Mouse (Mus musculus) brain, embryonic 14.5 days (tissue): ENCODE measurements around the gene Arl13b. TPM values are rescaled to one million over a fixed set of nuclear protein-coding genes. Genes with fewer than 3 reads are reported as not detected.

Source experiments
- DNase-seq: peaks from one replicate; pipeline ENCODE4 v3.0.0-alpha.2; 2011; ENCODE audit warnings: low read depth
- CTCF ChIP-seq: fragments of 200-500 bp; IDR thresholded peaks from 2 replicates; pipeline ENCODE4 v1.5.1; 2012; ENCODE audit warnings: inconsistent platforms, mild to moderate bottlenecking, moderate library complexity, borderline replicate concordance; ENCODE audit not compliant: insufficient read depth, insufficient read length; ENCODE audit errors: extremely low read depth
- POLR2A ChIP-seq: fragments of 200-500 bp; IDR thresholded peaks from 2 replicates; pipeline ENCODE4 v1.6.1; 2012; ENCODE audit warnings: mild to moderate bottlenecking, inconsistent platforms, borderline replicate concordance; ENCODE audit not compliant: poor library complexity, insufficient read depth, insufficient read length, severe bottlenecking; ENCODE audit errors: extremely low read depth
- polyA plus RNA-seq: library from polyadenylated mRNA; depleted of rRNA; stranded (reverse); fragments of >200 nt; gene quantifications from 2 replicates; pipeline ENCODE4 v1.2.3, GENCODE M21; 2012

Gene Arl13b
- polyA plus RNA-seq, 1 experiment = 12.3 TPM

GRCm38 (mm10) chr16:62854191-62855068 is 7.6 kb upstream of the Arl13b start, which contains the start of gene Pros1:
Gene Pros1 (plus strand): TSS chr16:62854307.
- peak; percentile 58 for TF ChIP-seq POLR2A
- TF ChIP-seq CTCF = no peak
- DNase-seq = peak; percentile 64

DNA sequence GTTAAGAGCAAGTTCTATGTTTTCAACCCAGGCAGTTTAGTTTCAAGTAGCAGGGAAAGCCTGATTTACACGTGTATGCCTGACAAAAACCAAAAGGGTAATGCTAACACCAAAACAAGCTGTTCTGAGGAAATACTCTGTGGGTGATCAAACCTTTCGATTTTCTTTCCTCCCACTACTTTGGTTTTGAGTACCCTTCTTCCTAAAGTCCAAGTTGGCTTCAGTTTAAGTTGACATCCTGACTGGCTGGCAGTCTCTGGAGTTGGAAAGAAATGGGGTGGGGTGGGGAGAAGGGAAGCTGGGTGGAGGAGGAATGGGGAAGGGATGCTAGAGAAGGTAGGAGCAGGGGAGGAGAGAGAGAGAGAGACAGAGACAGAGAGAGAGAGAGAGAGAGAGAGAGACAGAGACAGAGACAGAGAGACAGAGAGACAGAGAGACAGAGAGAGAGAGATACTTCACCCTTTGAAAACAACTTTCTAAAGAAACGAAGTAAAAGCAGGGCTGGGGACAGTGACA is 6.8 kb upstream of the Arl13b start:
- DNase-seq = no peak
- TF ChIP-seq POLR2A = no peak
- no peak for TF ChIP-seq CTCF

- no peak for TF ChIP-seq CTCF
- TF ChIP-seq POLR2A = no peak
- no peak for DNase-seq
Measured at GRCm38 (mm10) chr16:62852464-62853252, 5.8 kb upstream of the Arl13b start.

GRCm38 (mm10) chr16:62845341-62845740 is 1.5 kb downstream of the Arl13b start:
- TF ChIP-seq CTCF = no peak
- TF ChIP-seq POLR2A = no peak
- no peak for DNase-seq

DNA sequence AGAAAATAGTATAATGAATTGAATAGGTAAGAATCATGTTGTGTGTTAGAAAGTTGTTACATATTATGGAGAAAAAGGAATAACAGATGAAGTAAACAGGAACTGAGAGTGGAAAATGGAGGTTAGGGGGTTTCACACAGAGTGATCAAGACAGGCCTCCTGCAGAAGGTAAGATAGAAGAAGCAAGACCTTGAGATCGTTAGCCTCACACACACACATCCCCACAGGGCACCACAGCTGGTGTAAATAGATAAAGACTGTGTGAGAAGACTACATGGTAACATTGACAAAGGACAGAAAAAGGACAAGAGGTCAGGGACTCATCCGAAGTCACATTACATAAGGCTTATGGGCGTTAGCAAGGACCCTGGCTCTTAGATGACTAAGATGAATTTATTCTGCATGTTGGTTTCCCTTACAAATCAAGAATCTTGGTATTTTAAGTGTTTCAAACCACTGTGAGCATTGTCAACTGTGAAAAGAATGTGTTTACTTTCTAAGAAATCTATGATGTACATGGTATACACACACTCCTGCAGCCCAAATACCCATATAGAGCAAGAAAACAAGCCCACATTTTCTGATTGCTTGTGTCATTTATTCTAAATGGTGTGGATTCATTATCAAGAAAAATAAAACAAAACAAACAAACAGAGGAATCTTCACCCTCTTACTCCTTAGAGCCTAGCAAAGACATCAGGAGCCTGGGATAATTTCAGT is 12.7 kb downstream of the Arl13b start:
- no peak for TF ChIP-seq POLR2A
- TF ChIP-seq CTCF = no peak
- no peak for DNase-seq

DNA sequence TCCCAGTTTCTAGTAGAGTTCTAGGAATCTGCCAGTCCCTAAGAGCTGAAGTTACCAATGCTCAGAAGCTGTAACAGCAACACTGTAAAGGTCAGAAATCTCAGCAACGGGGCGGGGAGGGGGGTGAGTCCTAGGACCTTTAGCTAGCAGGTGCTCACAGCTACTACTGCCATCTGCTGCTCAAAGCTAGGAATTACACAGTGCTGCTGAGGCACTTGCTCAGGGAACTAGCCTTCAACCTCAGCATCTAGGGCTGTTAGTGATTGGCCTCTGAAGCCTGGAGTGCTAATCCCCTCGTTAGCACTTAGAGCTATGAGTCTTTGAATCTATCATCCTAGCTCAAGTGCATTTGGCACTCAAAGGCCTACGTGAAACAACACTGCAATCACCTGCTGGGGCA is 14.4 kb downstream of the Arl13b start:
- peak; percentile 61 for DNase-seq
- TF ChIP-seq CTCF = peak; percentile 69
- no peak for TF ChIP-seq POLR2A

DNA sequence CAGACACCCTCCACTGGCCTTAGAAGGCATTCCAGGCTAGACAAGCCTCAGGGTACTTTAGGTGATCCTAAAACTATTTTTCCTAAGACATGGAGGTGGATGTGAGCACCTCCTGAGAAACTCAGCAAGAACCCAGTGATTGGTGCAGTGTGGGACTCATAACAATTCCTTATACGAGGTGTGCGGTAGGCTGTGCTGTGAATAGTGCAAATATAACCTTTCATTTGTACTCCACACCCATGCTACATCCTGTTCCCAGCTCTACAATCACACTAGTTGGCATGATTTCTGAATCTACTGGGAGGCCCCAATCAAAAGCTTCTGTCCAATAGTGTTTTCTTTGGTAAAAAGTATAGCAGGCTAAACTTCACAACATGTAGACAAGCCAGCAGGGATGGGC is 14.8 kb downstream of the Arl13b start:
- no peak for TF ChIP-seq CTCF
- no peak for TF ChIP-seq POLR2A
- no peak for DNase-seq

DNA sequence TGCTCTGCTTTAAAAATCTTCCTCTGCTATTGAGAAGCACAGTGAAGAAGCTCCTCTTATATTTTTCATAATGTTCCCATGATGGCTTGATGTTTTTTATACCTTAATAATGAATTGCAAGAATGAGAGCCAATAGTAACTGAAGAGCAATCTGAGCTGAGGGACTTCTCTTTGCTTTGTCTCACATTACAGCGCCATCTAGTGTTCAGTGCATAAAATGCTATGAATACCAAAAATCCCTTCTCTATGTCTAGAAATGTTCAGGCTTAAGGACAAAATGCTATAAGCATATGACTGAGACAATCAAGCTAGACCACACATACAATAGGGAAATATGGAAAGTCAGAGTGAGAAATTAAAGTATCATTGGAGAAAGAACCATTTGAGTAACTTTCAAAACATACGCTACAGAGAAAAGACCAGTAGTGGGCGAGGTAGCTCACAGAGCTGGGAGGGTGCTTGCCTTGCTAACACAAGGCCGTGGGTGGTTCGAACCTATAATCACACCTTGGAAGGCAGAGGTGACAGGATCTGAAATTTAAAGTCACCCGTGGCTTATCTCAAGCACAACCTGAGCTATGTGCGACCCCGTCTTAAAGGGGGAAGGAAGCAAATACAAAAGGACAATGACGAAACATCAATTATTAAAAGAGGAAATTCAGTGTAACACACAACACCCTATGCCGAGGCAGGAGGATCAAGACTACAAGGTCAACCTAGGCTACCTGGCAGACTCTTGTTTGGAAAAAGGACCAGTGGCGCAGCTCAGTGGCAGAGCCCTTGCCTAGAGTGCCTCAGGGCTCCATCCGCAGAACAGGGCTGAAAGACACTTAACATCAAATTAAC is 20.5 kb downstream of the Arl13b start:
- TF ChIP-seq POLR2A (no peak), CTCF (peak; percentile 55; the same call in 1 of the 2 replicates)
- DNase-seq = peak; percentile 72

GRCm38 (mm10) chr16:62822472-62822871 is 24.4 kb downstream of the Arl13b start:
- DNase-seq = no peak
- TF ChIP-seq CTCF = no peak
- TF ChIP-seq POLR2A = no peak

- DNase-seq = no peak
- TF ChIP-seq CTCF (no peak), POLR2A (no peak)
Measured at GRCm38 (mm10) chr16:62814491-62814890, 32.3 kb downstream of the Arl13b start, which contains the start of gene Stx19. Gene Stx19 (plus strand): TSS chr16:62814676.

GRCm38 (mm10) chr16:62813790-62814189 is 33.0 kb downstream of the Arl13b start:
- no peak for TF ChIP-seq POLR2A
- TF ChIP-seq CTCF = no peak
- DNase-seq = no peak

- TF ChIP-seq CTCF = no peak
- TF ChIP-seq POLR2A = no peak
- DNase-seq = no peak
Measured at GRCm38 (mm10) chr16:62810855-62811254, 36.0 kb downstream of the Arl13b start.

- TF ChIP-seq CTCF = no peak
- no peak for TF ChIP-seq POLR2A
- peak; percentile 17 for DNase-seq
Measured at GRCm38 (mm10) chr16:62807249-62807979, 39.4 kb downstream of the Arl13b start.
